Mouse (Mus musculus) kidney, adult 10 weeks (tissue): Measurements from ENCODE around the gene Rab17. TPM values are rescaled to one million over a fixed set of nuclear protein-coding genes. Genes with fewer than 3 reads are reported as not detected.

Experiments used
- polyA plus RNA-seq: library from polyadenylated mRNA; stranded (reverse); fragments of 350-450 nt; fragmentation: Illumina TruSeq; extraction: RNeasy Lipid Tissue Mini Kit (QIAGEN cat#74804); gene quantifications from one replicate; pipeline ENCODE4 v1.2.3, GENCODE M21; 2014; ENCODE audit warnings: low read depth, low replicate concordance

The Rab17 gene
- 2.3 TPM for polyA plus RNA-seq

GRCm38 (mm10) chr1:90969347-90969784 lies at the start of gene Rab17:
TSS of gene Rab17 (minus strand) at chr1:90969661.

GRCm38 (mm10) chr1:90998268-90998890 lies 28.9 kb upstream of the Rab17 start, which contains the start of gene Lrrfip1:
TSS of gene Lrrfip1 (plus strand) at chr1:90998737.

GRCm38 (mm10) chr1:90952808-90953207 lies 16.7 kb downstream of the Rab17 start, which contains the start of gene Prlh:
TSS of gene Prlh (plus strand) at chr1:90953108.

GRCm38 (mm10) chr1:90914948-90915569 lies 54.4 kb downstream of the Rab17 start, which contains the start of gene Mlph:
TSS of gene Mlph (plus strand) at chr1:90915085.

Other genes starting within 250 kb of the Rab17 start
- gene Col6a3, start 125.7 kb downstream of the Rab17 start, polyA plus RNA-seq: 13.6 TPM
- gene Mlph, start 54.6 kb downstream of the Rab17 start, polyA plus RNA-seq: 1.8 TPM
- gene Prlh, start 16.6 kb downstream of the Rab17 start, polyA plus RNA-seq: not detected
- 34.3 TPM for gene Lrrfip1, start 29.1 kb upstream of the Rab17 start, polyA plus RNA-seq
- not detected for gene Rbm44, start 175.4 kb upstream of the Rab17 start, polyA plus RNA-seq
- gene Ramp1, start 210.2 kb upstream of the Rab17 start, polyA plus RNA-seq: not detected